Mouse (Mus musculus): ENCODE results near the gene Jph2.

DNA sequence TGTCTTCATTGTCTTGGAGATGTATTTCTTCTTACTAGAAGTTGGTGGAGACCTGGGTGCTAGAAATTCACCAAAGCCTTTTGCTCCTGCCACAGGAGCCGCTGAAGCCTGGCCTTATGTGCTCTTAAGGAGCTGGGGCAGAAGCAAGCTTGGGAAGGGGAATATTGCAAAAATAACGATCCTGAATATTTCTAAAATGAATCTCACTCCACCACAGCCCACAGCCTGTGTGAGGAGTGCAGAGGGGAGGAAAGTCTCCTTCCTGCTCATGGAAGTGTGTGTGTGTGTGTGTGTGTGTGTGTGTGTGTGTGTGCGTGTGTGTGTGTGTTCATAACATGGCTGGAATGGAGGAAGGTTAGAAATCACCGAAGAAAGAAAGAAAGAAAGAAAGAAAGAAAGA, 977 bp upstream of the Jph2 start:
- TF ChIP-seq CTCF (conservative IDR thresholded peaks at IDR 0.05; ENCODE audit: low read length), result no peak
- no peak for TF ChIP-seq POU5F1 (IDR thresholded peaks at IDR 0.05; ENCODE audit: borderline replicate concordance, low read length)
